Mouse (Mus musculus) hindbrain, embryonic 10.5 days (tissue): ENCODE measurements around the gene Ednra. TPM values are rescaled to one million over a fixed set of nuclear protein-coding genes. Genes with fewer than 3 reads are reported as not detected.

Source experiments
- DNase-seq: peaks from one replicate; pipeline ENCODE4 v3.0.0-alpha.2; 2017; ENCODE audit warnings: low spot score
- H3K27ac ChIP-seq: fragments of 300-500 bp; sonication (generic); 2 replicates; pipeline ENCODE4 v1.5.1; 2016; ENCODE audit warnings: mild to moderate bottlenecking, moderate library complexity
- H3K27me3 ChIP-seq: fragments of 300-500 bp; sonication (generic); 2 replicates; pipeline ENCODE4 v1.6.1; 2016; ENCODE audit warnings: mild to moderate bottlenecking; ENCODE audit not compliant: poor library complexity, insufficient read depth, severe bottlenecking
- H3K36me3 ChIP-seq: fragments of 300-500 bp; sonication (generic); 2 replicates; pipeline ENCODE4 v1.6.1; 2016; ENCODE audit warnings: mild to moderate bottlenecking, moderate library complexity
- H3K4me1 ChIP-seq: fragments of 300-500 bp; sonication (generic); replicated peaks from 2 replicates; pipeline ENCODE4 v1.6.1; 2016; ENCODE audit warnings: mild to moderate bottlenecking
- H3K4me3 ChIP-seq: fragments of 300-500 bp; sonication (generic); 2 replicates; pipeline ENCODE4 v1.5.1; 2016; ENCODE audit warnings: mild to moderate bottlenecking, moderate library complexity
- H3K9me3 ChIP-seq: fragments of 300-500 bp; sonication (generic); 2 replicates; pipeline ENCODE4 v1.6.1; 2016; ENCODE audit warnings: mild to moderate bottlenecking, moderate library complexity
- WGBS: fragments of 180-500 bp; shearing (Covaris S2); methylation state at CpG from one replicate; pipeline ENCODE4 v1.1.7; 2016; 5-methylcytosine and 5-hydroxymethylcytosine counted together
- polyA plus RNA-seq: library from polyadenylated mRNA; unstranded; fragments of >200 nt; fragmentation: Nextera tagmentation; extraction: Ambion mirVana; gene quantifications from 2 replicates; pipeline ENCODE4 v1.2.1, GENCODE M21; 2016

Ednra gene
- polyA plus RNA-seq, result 18.1 and 18.6 TPM in 2 replicates

- H3K27me3 ChIP-seq, result no peaks in the 10 kb centered on the region
- H3K9me3 ChIP-seq, result no peaks in the 10 kb centered on the region
- H3K27ac ChIP-seq, result peak within 1 kb of the TSS; percentile 88
- H3K4me3 ChIP-seq, result peak within 1 kb of the TSS; percentile 66
- WGBS, result 2% methylated on average over 27 of the region's 27 CpGs
- 0 out of 2 replicates have a peak, but pooled peaks cover 9% of the 10 kb centered on the region for H3K36me3 ChIP-seq
- H3K4me1 ChIP-seq, result peaks cover 22% of the 10 kb centered on the region
- DNase-seq, result peak; percentile 77
Measured at GRCm38 (mm10) chr8:77724046-77724930, at the start of gene Ednra. Gene Ednra (minus strand): TSS chr8:77724464.

GRCm38 (mm10) chr8:77773831-77774230 is 49.6 kb upstream of the Ednra start:
- H3K4me1 ChIP-seq, result no peaks in the 10 kb centered on the region
- no peak for DNase-seq
- H3K27me3 ChIP-seq, result no peaks in the 10 kb centered on the region
- no peak overlapping the region for H3K4me3 ChIP-seq
- 62% methylated on average over 4 of the region's 4 CpGs for WGBS
- no peak overlapping the region for H3K27ac ChIP-seq
- no peaks in the 10 kb centered on the region for H3K36me3 ChIP-seq
- H3K9me3 ChIP-seq, result 0 out of 2 replicates have a peak, but pooled peaks cover 2% of the 10 kb centered on the region

GRCm38 (mm10) chr8:77773256-77773655 is 49.0 kb upstream of the Ednra start:
- H3K9me3 ChIP-seq, result 0 out of 2 replicates have a peak, but pooled peaks cover 2% of the 10 kb centered on the region
- no peaks in the 10 kb centered on the region for H3K4me1 ChIP-seq
- H3K36me3 ChIP-seq, result no peaks in the 10 kb centered on the region
- H3K4me3 ChIP-seq, result no peak overlapping the region
- no peaks in the 10 kb centered on the region for H3K27me3 ChIP-seq
- H3K27ac ChIP-seq, result no peak overlapping the region
- 75% methylated on average over 5 of the region's 5 CpGs for WGBS
- no peak for DNase-seq

GRCm38 (mm10) chr8:77772210-77772886 is 48.1 kb upstream of the Ednra start:
- no peak overlapping the region for H3K27ac ChIP-seq
- H3K4me3 ChIP-seq, result no peak overlapping the region
- H3K36me3 ChIP-seq, result no peaks in the 10 kb centered on the region
- 88% methylated on average over 5 of the region's 5 CpGs for WGBS
- 0 out of 2 replicates have a peak, but pooled peaks cover 2% of the 10 kb centered on the region for H3K9me3 ChIP-seq
- no peak for DNase-seq
- no peaks in the 10 kb centered on the region for H3K27me3 ChIP-seq
- no peaks in the 10 kb centered on the region for H3K4me1 ChIP-seq

- 83% methylated on average over 3 of the region's 3 CpGs for WGBS
- DNase-seq, result no peak
Measured at GRCm38 (mm10) chr8:77770966-77771365, 46.7 kb upstream of the Ednra start.

GRCm38 (mm10) chr8:77768916-77769315 is 44.7 kb upstream of the Ednra start:
- Histone ChIP-seq H3K4me3 (no peak overlapping the region), H3K27ac (no peak overlapping the region), H3K9me3 (0 out of 2 replicates have a peak, but pooled peaks cover 2% of the 10 kb centered on the region), H3K27me3 (no peaks in the 10 kb centered on the region), H3K36me3 (no peaks in the 10 kb centered on the region), H3K4me1 (no peaks in the 10 kb centered on the region)
- no peak for DNase-seq
- 93% methylated on average over 5 of the region's 5 CpGs for WGBS

More at GRCm38 (mm10) chr8:77770966-77771365, 46.7 kb upstream of the Ednra start:
- Histone ChIP-seq H3K27me3 (no peaks in the 10 kb centered on the region), H3K36me3 (no peaks in the 10 kb centered on the region), H3K4me3 (no peak overlapping the region), H3K27ac (no peak overlapping the region), H3K4me1 (no peaks in the 10 kb centered on the region), H3K9me3 (0 out of 2 replicates have a peak, but pooled peaks cover 2% of the 10 kb centered on the region)

- no peak for DNase-seq
- Histone ChIP-seq H3K9me3 (0 out of 2 replicates have a peak, but pooled peaks cover 2% of the 10 kb centered on the region), H3K4me1 (no peaks in the 10 kb centered on the region), H3K4me3 (no peak overlapping the region), H3K27me3 (no peaks in the 10 kb centered on the region), H3K27ac (no peak overlapping the region), H3K36me3 (no peaks in the 10 kb centered on the region)
- 73% methylated on average over 8 of the region's 8 CpGs for WGBS
Measured at GRCm38 (mm10) chr8:77764253-77764652, 40.0 kb upstream of the Ednra start.

GRCm38 (mm10) chr8:77762967-77763366 is 38.7 kb upstream of the Ednra start:
- no peak for DNase-seq
- Histone ChIP-seq H3K4me1 (no peaks in the 10 kb centered on the region), H3K9me3 (no peaks in the 10 kb centered on the region), H3K36me3 (no peaks in the 10 kb centered on the region), H3K27me3 (no peaks in the 10 kb centered on the region), H3K27ac (no peak overlapping the region), H3K4me3 (no peak overlapping the region)
- WGBS, result 79% methylated on average over 3 of the region's 3 CpGs

- WGBS, result 73% methylated on average over 4 of the region's 4 CpGs
- H3K27me3 ChIP-seq, result no peaks in the 10 kb centered on the region
- no peak overlapping the region for H3K27ac ChIP-seq
- H3K9me3 ChIP-seq, result no peaks in the 10 kb centered on the region
- no peak for DNase-seq
- no peaks in the 10 kb centered on the region for H3K36me3 ChIP-seq
- no peaks in the 10 kb centered on the region for H3K4me1 ChIP-seq
- H3K4me3 ChIP-seq, result no peak overlapping the region
Measured at GRCm38 (mm10) chr8:77755441-77755840, 31.2 kb upstream of the Ednra start.

- H3K4me3 ChIP-seq, result no peak overlapping the region
- no peak overlapping the region for H3K27ac ChIP-seq
- no peak for DNase-seq
- no peaks in the 10 kb centered on the region for H3K27me3 ChIP-seq
- no peaks in the 10 kb centered on the region for H3K4me1 ChIP-seq
- no peaks in the 10 kb centered on the region for H3K9me3 ChIP-seq
- 88% methylated on average over 5 of the region's 5 CpGs for WGBS
- no peaks in the 10 kb centered on the region for H3K36me3 ChIP-seq
Measured at GRCm38 (mm10) chr8:77753796-77754195, 29.5 kb upstream of the Ednra start.

- no peaks in the 10 kb centered on the region for H3K36me3 ChIP-seq
- H3K27me3 ChIP-seq, result no peaks in the 10 kb centered on the region
- H3K9me3 ChIP-seq, result no peaks in the 10 kb centered on the region
- 62% methylated on average over 3 of the region's 3 CpGs for WGBS
- no peaks in the 10 kb centered on the region for H3K4me1 ChIP-seq
- no peak overlapping the region for H3K27ac ChIP-seq
- DNase-seq, result no peak
- H3K4me3 ChIP-seq, result no peak overlapping the region
Measured at GRCm38 (mm10) chr8:77752041-77752440, 27.8 kb upstream of the Ednra start.

- DNase-seq, result no peak
- no peaks in the 10 kb centered on the region for H3K9me3 ChIP-seq
- H3K27ac ChIP-seq, result no peak overlapping the region
- no peaks in the 10 kb centered on the region for H3K36me3 ChIP-seq
- H3K27me3 ChIP-seq, result no peaks in the 10 kb centered on the region
- no peak overlapping the region for H3K4me3 ChIP-seq
- 83% methylated on average over 4 of the region's 4 CpGs for WGBS
- H3K4me1 ChIP-seq, result no peaks in the 10 kb centered on the region
Measured at GRCm38 (mm10) chr8:77750407-77750806, 26.1 kb upstream of the Ednra start.

- WGBS, result 81% methylated on average over 3 of the region's 3 CpGs
- H3K36me3 ChIP-seq, result no peaks in the 10 kb centered on the region
- DNase-seq, result no peak
- no peaks in the 10 kb centered on the region for H3K9me3 ChIP-seq
- 0 out of 2 replicates have a peak, but pooled peaks cover 2% of the 10 kb centered on the region for H3K4me1 ChIP-seq
- H3K4me3 ChIP-seq, result no peak overlapping the region
- H3K27ac ChIP-seq, result no peak overlapping the region
- H3K27me3 ChIP-seq, result no peaks in the 10 kb centered on the region
Measured at GRCm38 (mm10) chr8:77744476-77744875, 20.2 kb upstream of the Ednra start.
